In the genomic region with DNA sequence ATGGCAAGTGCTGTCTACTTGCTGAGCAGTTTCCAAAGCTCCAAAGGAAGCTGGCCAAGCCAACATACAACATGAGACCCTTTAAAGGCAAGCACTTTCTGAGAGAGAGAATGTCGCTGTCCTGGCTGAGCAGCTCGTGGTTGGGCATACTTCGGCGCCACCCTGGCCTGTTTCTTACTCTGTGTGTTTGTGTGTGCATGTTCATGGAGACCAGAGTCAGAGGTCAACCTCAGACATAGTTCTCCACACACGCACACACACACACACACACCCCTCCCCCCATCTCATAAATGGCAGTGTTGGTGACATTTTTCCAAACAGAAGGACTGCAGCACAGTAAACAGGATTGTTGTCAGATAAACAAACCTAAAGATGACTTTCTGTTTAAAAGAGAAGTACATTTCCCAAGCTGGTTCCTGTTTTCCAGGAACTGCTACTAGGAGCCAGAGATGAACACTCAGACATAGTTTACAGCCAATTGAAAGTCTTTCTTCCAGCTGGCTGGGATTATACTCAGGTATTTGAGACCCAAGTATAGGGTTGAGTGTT, we compare ENCODE assay signal across 27 mouse cellular contexts. TPM values are rescaled to one million over a fixed set of nuclear protein-coding genes. Genes with fewer than 3 reads are reported as not detected.
DNase-seq lines count a peak whose midpoint lies in the region; ATAC-seq and TF ChIP-seq lines count a peak whose summit lies in the region.
"Had no signal": no experiment of that assay in that cellular context is flagged by ENCODE, and none has a peak within 500 bp of the region (broad histone marks: within the 10 kb centered on the region; RNA-seq: fewer than 3 reads in every experiment).

No protein-coding gene starts in this region.

- H3K9ac ChIP-seq in lung, embryonic 14.5 days: no peak overlapping the region
- H3K9ac ChIP-seq in lung, postnatal 0 days (replicated peaks; ENCODE audit: low read depth): no peak overlapping the region
- H3K9ac ChIP-seq: embryonic facial prominence, embryonic 13.5 days; forebrain, embryonic 12.5 days; forebrain, embryonic 15.5 days; heart, embryonic 12.5 days; heart, embryonic 15.5 days; hindbrain, embryonic 13.5 days had no signal

- H3K27me3 ChIP-seq in lung, embryonic 14.5 days (ENCODE audit: insufficient read depth, low read length): no peaks in the 10 kb centered on the region
- H3K27me3 ChIP-seq in lung, postnatal 0 days (replicated peaks; ENCODE audit: insufficient read depth, low read length): no peaks in the 10 kb centered on the region
- H3K27me3 ChIP-seq in G1E (ENCODE audit: insufficient read depth, low read length): peaks cover 2% of the 10 kb centered on the region; the same call in 1 of the 2 replicates
- H3K27me3 ChIP-seq: embryonic facial prominence, embryonic 13.5 days; forebrain, embryonic 12.5 days; forebrain, embryonic 15.5 days; heart, embryonic 12.5 days; heart, embryonic 15.5 days; hindbrain, embryonic 13.5 days had no signal

- peak; percentile 34 for DNase-seq in lung, embryonic 14.5 days
- no peak for DNase-seq in lung, adult 18-20 months
- peak; percentile 76 for DNase-seq in lung, postnatal 0 days (ENCODE audit: low spot score)
- no peak for DNase-seq in lung, postnatal 36 days
- no peak for DNase-seq in G1E (ENCODE audit: low spot score)
- DNase-seq in lung, postnatal 4 days: peak; percentile 17 to 59
- no peak for DNase-seq in adrenal gland, adult 8-10 months
- DNase-seq: adrenal gland, postnatal 14 days; cerebellum, adult 11-12 months; cerebellum, adult 8-10 months; cerebellum, postnatal 36 days; embryo, embryonic 11 days; gastrocnemius, postnatal 25 days; heart, adult 18-20 months; heart, postnatal 10 days; heart, postnatal 36 days had no signal

- no peaks in the 10 kb centered on the region for H3K9me3 ChIP-seq in lung, embryonic 14.5 days (ENCODE audit: low read depth, low read length)
- H3K9me3 ChIP-seq in lung, postnatal 0 days (ENCODE audit: low read length): no peaks in the 10 kb centered on the region
- H3K9me3 ChIP-seq in G1E (replicated peaks): no peaks in the 10 kb centered on the region
- H3K9me3 ChIP-seq: embryonic facial prominence, embryonic 10.5 days; embryonic facial prominence, embryonic 13.5 days; forebrain, embryonic 12.5 days; forebrain, embryonic 15.5 days; heart, embryonic 12.5 days; heart, embryonic 15.5 days; hindbrain, embryonic 10.5 days; hindbrain, embryonic 13.5 days had no signal

- ATAC-seq in lung, embryonic 14.5 days (ENCODE audit: insufficient read depth): peak; percentile 22; the same call in 1 of the 2 replicates
- ATAC-seq in lung, postnatal 0 days: peak; percentile 67
- ATAC-seq in G1E (ENCODE audit: extremely low read depth, insufficient number of reproducible peaks, low FRiP score, poor library complexity, severe bottlenecking): no peak
- ATAC-seq: activated CD4-positive, CD25-positive, alpha-beta regulatory T cell, adult 4 months; forebrain, embryonic 15.5 days; hindbrain, embryonic 16.5 days had no signal

- no peak for TF ChIP-seq CTCF in lung, embryonic 14.5 days (IDR thresholded peaks at IDR 0.05; ENCODE audit: low read depth)
- no peak for TF ChIP-seq CTCF in lung, postnatal 0 days (IDR thresholded peaks at IDR 0.05)
- no peak for TF ChIP-seq CTCF in G1E (IDR thresholded peaks at IDR 0.05; ENCODE audit: low read depth, low read length)

- H3K27ac ChIP-seq in lung, embryonic 14.5 days (ENCODE audit: low read depth): no peak overlapping the region
- H3K27ac ChIP-seq in lung, postnatal 0 days (ENCODE audit: low read length): peak overlapping the region; percentile 47; the same call in 1 of the 2 replicates
- H3K27ac ChIP-seq: embryonic facial prominence, embryonic 10.5 days; embryonic facial prominence, embryonic 13.5 days; forebrain, embryonic 12.5 days; forebrain, embryonic 15.5 days; heart, embryonic 15.5 days; hindbrain, embryonic 10.5 days; hindbrain, embryonic 13.5 days had no signal

- H3K4me1 ChIP-seq in lung, embryonic 14.5 days (ENCODE audit: insufficient read depth): no peaks in the 10 kb centered on the region
- no peaks in the 10 kb centered on the region for H3K4me1 ChIP-seq in lung, postnatal 0 days (ENCODE audit: insufficient read depth, low read depth, low read length)
- H3K4me1 ChIP-seq in G1E (ENCODE audit: insufficient read depth, low read depth, low read length): peaks cover 37% of the 10 kb centered on the region

- no peaks in the 10 kb centered on the region for H3K36me3 ChIP-seq in lung, embryonic 14.5 days (ENCODE audit: insufficient read depth)
- H3K36me3 ChIP-seq in lung, postnatal 0 days (ENCODE audit: insufficient read depth, low read length): no peaks in the 10 kb centered on the region
- H3K36me3 ChIP-seq in G1E (replicated peaks): no peaks in the 10 kb centered on the region
- H3K36me3 ChIP-seq: embryonic facial prominence, embryonic 10.5 days; embryonic facial prominence, embryonic 13.5 days; forebrain, embryonic 12.5 days; forebrain, embryonic 15.5 days; heart, embryonic 12.5 days; heart, embryonic 15.5 days; hindbrain, embryonic 10.5 days; hindbrain, embryonic 13.5 days had no signal

- no peak overlapping the region for H3K4me2 ChIP-seq in lung, embryonic 14.5 days
- H3K4me2 ChIP-seq in lung, postnatal 0 days (replicated peaks; ENCODE audit: low read depth, low read length): no peak overlapping the region
- H3K4me2 ChIP-seq: embryonic facial prominence, embryonic 13.5 days; forebrain, embryonic 12.5 days; forebrain, embryonic 15.5 days; heart, embryonic 12.5 days; heart, embryonic 15.5 days; hindbrain, embryonic 13.5 days had no signal

- WGBS in lung, embryonic 14.5 days: 56% methylated on average over 5 of the region's 5 CpGs
- WGBS in lung, postnatal 0 days: 51% methylated on average over 5 of the region's 5 CpGs

- peak; percentile 67 for TF ChIP-seq EP300 in lung, postnatal 0 days (IDR thresholded peaks at IDR 0.05)

- H3K4me3 ChIP-seq in lung, embryonic 14.5 days (ENCODE audit: low read depth, low read length): no peak overlapping the region
- no peak overlapping the region for H3K4me3 ChIP-seq in lung, postnatal 0 days (ENCODE audit: low read depth, low read length)
- H3K4me3 ChIP-seq in G1E (ENCODE audit: low read depth, low read length): peak overlapping the region; percentile 3; the same call in 1 of the 2 replicates
- H3K4me3 ChIP-seq: embryonic facial prominence, embryonic 10.5 days; embryonic facial prominence, embryonic 13.5 days; erythroblast, embryonic 14.5 days; forebrain, embryonic 12.5 days; forebrain, embryonic 15.5 days; heart, embryonic 12.5 days; heart, embryonic 15.5 days; hindbrain, embryonic 10.5 days; hindbrain, embryonic 13.5 days had no signal

RNA-seq across cellular contexts. Expression of a gene that starts 3.9 kb away (rescaled TPM):
- 6.4 and 8.4 TPM in 2 replicates for polyA plus RNA-seq in lung, embryonic 14.5 days (2014; fragmentation: Nextera tagmentation; extraction: Ambion mirVana)
- polyA plus RNA-seq in lung, postnatal 0 days (2015; fragmentation: Nextera tagmentation; extraction: Ambion mirVana): 3.4 and 4.5 TPM in 2 replicates
- total RNA-seq in G1E (2014; fragmentation: Nextera tagmentation): 15.7 and 19.3 TPM in 2 replicates
- 12.5 and 13.0 TPM in 2 replicates for total RNA-seq in G1E (2017)
- 1.1 and 1.4 TPM in 2 replicates for polyA plus RNA-seq in G1E (2012)
- total RNA-seq in adrenal gland, adult 8-10 months (2022): 10 to 100 TPM in 2 of 4 experiments, 1 to 10 TPM in 2; 7.9 to 11.4 (median 9.1) TPM

Comparison
In these comparisons a context has a peak if more than half of its experiments do, and no peak if none do; other contexts are left out.
1. DNase-seq: peak in lung, embryonic 14.5 days (single experiment), lung, postnatal 0 days (single experiment) and lung, postnatal 4 days (2 of 2); none in lung, adult 18-20 months (0 of 2), lung, postnatal 36 days (single experiment), G1E (single experiment) and adrenal gland, adult 8-10 months (single experiment).